Mouse (Mus musculus) limb, embryonic 11.5 days (tissue): ENCODE results near the gene Tm9sf1. TPM values are rescaled to one million over a fixed set of nuclear protein-coding genes. Genes with fewer than 3 reads are reported as not detected.

ENCODE experiments used
- ATAC-seq: fragments of 200-750 bp; cut with Nextera tagmentation; 2 replicates; pipeline ENCODE4 v1.8.0; 2017; ENCODE audit warnings: low read depth; ENCODE audit not compliant: insufficient number of reproducible peaks, low FRiP score, low TSS enrichment
- DNase-seq: peaks from one replicate; pipeline ENCODE4 v3.0.0-alpha.2; 2015; ENCODE audit warnings: low spot score
- H3K27ac ChIP-seq: fragments of 300-500 bp; sonication (generic); replicated peaks from 2 replicates; pipeline ENCODE4 v1.5.1; 2014; ENCODE audit warnings: low read depth, mild to moderate bottlenecking, low read length
- H3K27me3 ChIP-seq: fragments of 300-500 bp; sonication (generic); 2 replicates; pipeline ENCODE4 v1.6.1; 2014; ENCODE audit warnings: mild to moderate bottlenecking, low read length, mixed read lengths; ENCODE audit not compliant: control insufficient read depth, insufficient read depth
- H3K36me3 ChIP-seq: fragments of 300-500 bp; sonication (generic); 2 replicates; pipeline ENCODE4 v1.6.1; 2014; ENCODE audit warnings: mild to moderate bottlenecking, low read length, moderate library complexity, mixed read lengths; ENCODE audit not compliant: control insufficient read depth, insufficient read depth
- H3K4me1 ChIP-seq: fragments of 300-500 bp; sonication (generic); 2 replicates; pipeline ENCODE4 v1.6.1; 2014; ENCODE audit warnings: low read length, mixed read lengths; ENCODE audit not compliant: control insufficient read depth, insufficient read depth
- H3K4me2 ChIP-seq: fragments of 300-500 bp; sonication (generic); 2 replicates; pipeline ENCODE4 v1.6.1; 2014; ENCODE audit warnings: low read depth, mild to moderate bottlenecking, moderate library complexity; ENCODE audit not compliant: severe bottlenecking
- H3K4me3 ChIP-seq: fragments of 300-500 bp; sonication (generic); 2 replicates; pipeline ENCODE4 v1.5.1; 2014; ENCODE audit warnings: low read depth, low read length
- H3K9ac ChIP-seq: fragments of 300-500 bp; sonication (generic); 2 replicates; pipeline ENCODE4 v1.6.1; 2014; ENCODE audit warnings: mild to moderate bottlenecking, low read length
- H3K9me3 ChIP-seq: fragments of 300-500 bp; sonication (generic); 2 replicates; pipeline ENCODE4 v1.6.1; 2016; ENCODE audit warnings: low read length; ENCODE audit not compliant: control insufficient read depth
- WGBS: fragments of 180-500 bp; shearing (Covaris S2); extraction: QIAGEN DNeasy Blood & Tissue Kit; methylation state at CpG from one replicate; pipeline ENCODE4 v1.1.7; 2014; 5-methylcytosine and 5-hydroxymethylcytosine counted together
- polyA plus RNA-seq: library from polyadenylated mRNA; unstranded; fragments of >200 nt; fragmentation: Nextera tagmentation; extraction: Ambion mirVana; gene quantifications from 2 replicates; pipeline ENCODE4 v1.2.1, GENCODE M21; 2014

Gene Tm9sf1
- polyA plus RNA-seq = 83.2 and 83.3 TPM in 2 replicates

DNA sequence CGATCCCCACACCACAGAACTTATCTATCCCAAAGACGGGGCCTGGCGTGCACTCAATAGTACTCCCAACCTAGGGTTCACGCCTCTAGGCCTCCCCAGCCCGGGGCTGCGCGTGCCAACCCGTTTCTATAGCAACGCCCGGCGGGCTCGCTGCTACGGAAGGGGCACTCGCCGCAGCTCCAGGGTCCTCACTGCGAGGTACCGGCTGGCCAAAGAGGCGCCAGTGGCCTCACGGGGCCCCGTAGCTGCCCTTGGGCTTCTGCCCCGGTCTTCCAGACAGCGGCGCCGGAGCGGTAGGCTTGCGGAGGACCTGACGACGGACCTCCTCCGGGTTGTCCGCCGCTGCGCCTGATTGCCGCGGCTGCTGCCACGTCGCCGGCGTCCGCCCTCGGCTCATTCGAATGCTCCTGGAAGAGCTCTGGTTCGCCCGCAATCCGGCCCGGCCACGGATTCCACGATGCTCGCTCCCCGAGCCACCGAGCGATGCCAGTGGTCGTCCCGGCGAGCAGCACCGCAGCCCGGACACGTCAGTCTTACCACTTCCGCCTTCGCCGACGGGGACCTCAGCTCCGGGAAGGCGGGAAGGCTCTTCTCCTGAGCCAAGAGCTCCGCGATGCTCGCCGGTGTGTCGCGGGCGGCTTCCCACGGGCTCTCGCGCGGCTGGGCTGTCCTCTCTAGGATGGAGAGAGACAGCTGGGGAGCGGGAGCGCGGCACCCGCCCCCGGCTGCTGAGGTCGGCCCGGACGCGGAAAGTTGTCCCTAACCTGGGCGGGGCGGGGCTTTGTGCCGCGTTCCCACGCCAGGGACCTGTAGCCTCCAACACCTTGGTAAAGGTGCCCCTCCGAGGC is at the start of gene Tm9sf1:
TSS of gene Tm9sf1 (minus strand) at position 747 of the 848 bp plus-strand sequence.
- Histone ChIP-seq H3K4me1 (peaks cover 10% of the 10 kb centered on the region; the same call in 1 of the 2 replicates), H3K9ac (peak within 1 kb of the TSS; percentile 93), H3K27ac (peak within 1 kb of the TSS; percentile 78), H3K27me3 (no peaks in the 10 kb centered on the region), H3K36me3 (peaks cover 9% of the 10 kb centered on the region; the same call in 1 of the 2 replicates), H3K4me3 (peak within 1 kb of the TSS; percentile 97), H3K9me3 (no peaks in the 10 kb centered on the region), H3K4me2 (peak within 1 kb of the TSS; percentile 62)
- under 1% methylated on average over 89 of the region's 89 CpGs for WGBS
- peak; percentile 86 for DNase-seq
- ATAC-seq = peak; percentile 82

DNA sequence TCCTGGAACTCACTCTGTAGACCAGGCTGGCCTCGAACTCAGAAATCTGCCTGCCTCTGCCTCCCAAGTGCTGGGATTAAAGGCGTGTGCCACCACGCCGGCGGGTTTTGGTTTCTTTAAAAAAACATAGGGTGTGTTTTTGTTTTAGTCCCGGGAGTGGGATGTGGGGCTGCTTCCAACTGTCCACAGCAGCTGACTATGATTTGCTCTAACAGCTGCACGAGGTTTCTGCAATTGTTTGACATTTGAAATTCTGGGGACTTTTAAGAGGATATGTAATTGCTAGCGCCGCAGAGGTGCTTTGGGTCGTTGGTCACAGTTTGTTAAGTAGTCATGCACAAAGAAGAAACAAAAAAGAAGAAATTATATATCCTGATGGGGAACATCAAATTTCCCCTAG is 45.8 kb upstream of the Tm9sf1 start:
- Histone ChIP-seq H3K27ac (no peak overlapping the region), H3K4me1 (no peaks in the 10 kb centered on the region), H3K4me3 (no peak overlapping the region), H3K36me3 (no peaks in the 10 kb centered on the region), H3K27me3 (no peaks in the 10 kb centered on the region), H3K4me2 (no peak overlapping the region), H3K9me3 (no peaks in the 10 kb centered on the region), H3K9ac (no peak overlapping the region)
- WGBS = 78% methylated on average over 10 of the region's 10 CpGs
- DNase-seq (no peak), ATAC-seq (no peak)

DNA sequence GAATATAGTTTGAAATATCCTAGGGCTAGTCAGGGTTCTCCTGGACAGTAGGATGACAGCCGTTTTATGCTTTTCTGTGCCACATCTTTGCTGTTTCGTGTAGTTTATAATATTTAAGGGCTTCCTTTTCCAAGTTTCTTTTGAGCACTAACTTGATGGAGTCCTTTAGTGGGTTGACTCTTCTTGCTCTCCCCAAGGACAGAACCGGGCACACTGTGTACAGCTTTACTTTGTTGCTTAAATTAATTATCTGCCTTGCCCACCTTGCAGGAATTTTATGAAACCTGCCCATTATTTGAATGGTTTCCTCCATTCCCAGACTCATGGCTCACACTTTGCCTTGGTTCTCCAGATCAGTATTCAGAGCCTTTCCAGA is 38.5 kb upstream of the Tm9sf1 start:
- Histone ChIP-seq H3K27ac (no peak overlapping the region), H3K36me3 (peaks cover 12% of the 10 kb centered on the region), H3K9ac (no peak overlapping the region), H3K4me3 (peak overlapping the region; percentile 66), H3K9me3 (no peaks in the 10 kb centered on the region), H3K4me2 (peak overlapping the region; percentile 76), H3K4me1 (no peaks in the 10 kb centered on the region), H3K27me3 (no peaks in the 10 kb centered on the region)
- WGBS = 20% methylated on average over 3 of the region's 3 CpGs
- ATAC-seq (peak; percentile 24), DNase-seq (no peak)

DNA sequence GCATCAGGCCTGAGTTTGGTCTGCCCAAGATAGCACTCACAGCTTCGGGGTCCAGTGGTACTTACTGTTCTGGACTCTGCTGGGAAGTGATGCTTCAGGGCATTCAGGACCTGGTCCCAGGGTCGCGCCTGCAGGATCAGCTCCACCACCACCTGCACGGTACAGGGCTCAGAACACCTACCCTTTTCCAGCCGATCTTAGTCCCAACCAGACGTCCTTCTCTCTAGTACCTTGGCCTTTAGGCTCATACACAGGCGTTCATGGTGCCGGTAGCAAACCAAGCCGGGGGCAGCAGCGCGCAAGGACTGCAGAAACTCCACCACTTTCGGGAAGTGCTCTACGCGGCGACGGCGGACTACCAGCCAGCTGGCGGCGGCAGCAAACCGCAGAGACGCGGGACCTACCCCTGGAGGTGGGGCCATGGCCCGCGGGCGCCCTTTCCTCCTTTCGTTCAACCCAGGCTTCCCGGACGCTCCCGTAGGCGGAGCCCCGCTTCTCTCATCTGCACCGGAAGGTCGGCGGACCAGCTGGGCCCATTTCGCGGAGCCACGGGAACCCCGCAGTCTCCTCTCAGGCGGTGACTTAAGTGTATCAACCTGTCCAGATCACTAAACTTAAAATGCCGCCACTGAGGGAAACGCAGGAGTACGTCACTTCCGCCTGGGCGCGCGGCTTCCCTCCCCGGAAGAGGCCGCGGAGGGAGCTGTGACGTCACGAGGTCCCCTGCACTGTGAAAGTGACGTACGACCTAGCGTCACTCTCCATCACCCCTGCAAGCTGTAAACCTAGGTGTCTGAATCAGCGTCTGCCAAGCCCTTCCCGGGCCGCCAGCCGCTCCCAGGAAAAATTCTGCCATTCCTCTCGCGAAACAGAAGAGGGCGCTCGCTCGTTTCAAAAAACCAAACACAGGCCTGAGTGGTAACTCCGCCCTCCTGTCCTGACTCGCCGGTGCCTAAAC is 37.8 kb upstream of the Tm9sf1 start, which contains the start of gene Tinf2:
TSS of gene Tinf2 (minus strand) at position 661 of the 958 bp plus-strand sequence.
- under 1% methylated on average over 65 of the region's 66 CpGs for whole genome bisulfite sequencing
- peak; percentile 97 for ATAC-seq

DNA sequence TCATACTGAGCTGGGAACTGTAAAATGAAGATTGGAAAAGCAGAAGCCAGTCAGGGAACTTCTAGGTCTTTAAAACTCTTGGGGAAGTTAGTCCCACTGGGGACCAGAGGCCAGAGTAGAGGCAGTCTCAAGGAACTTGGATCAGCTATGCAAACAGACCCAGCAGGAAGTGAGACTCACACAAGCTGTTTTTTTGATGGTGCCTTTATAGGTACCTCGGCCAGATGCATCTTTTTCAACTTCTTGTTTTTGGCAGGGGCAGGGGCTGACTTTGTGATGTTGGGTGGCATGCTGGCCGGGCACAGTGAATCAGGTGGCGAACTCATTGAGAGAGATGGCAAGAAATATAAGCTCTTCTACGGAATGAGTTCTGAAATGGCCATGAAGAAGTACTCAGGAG is 34.0 kb upstream of the Tm9sf1 start:
- Histone ChIP-seq H3K9me3 (no peaks in the 10 kb centered on the region), H3K4me2 (no peak overlapping the region), H3K9ac (no peak overlapping the region), H3K4me1 (no peaks in the 10 kb centered on the region), H3K4me3 (no peak overlapping the region), H3K36me3 (peaks cover 18% of the 10 kb centered on the region), H3K27me3 (no peaks in the 10 kb centered on the region), H3K27ac (no peak overlapping the region)
- ATAC-seq (no peak), DNase-seq (no peak)
- 90% methylated on average over 4 of the region's 4 CpGs for WGBS

More for the DNA sequence above, 37.8 kb upstream of the Tm9sf1 start, which contains the start of gene Tinf2:
- Histone ChIP-seq H3K4me1 (no peaks in the 10 kb centered on the region), H3K27ac (peak within 1 kb of the TSS; percentile 44), H3K27me3 (no peaks in the 10 kb centered on the region), H3K4me2 (peak within 1 kb of the TSS; percentile 76), H3K9ac (peak within 1 kb of the TSS; percentile 64), H3K4me3 (peak within 1 kb of the TSS; percentile 66), H3K9me3 (no peaks in the 10 kb centered on the region), H3K36me3 (peaks cover 14% of the 10 kb centered on the region)
- DNase-seq = peak; percentile 99

DNA sequence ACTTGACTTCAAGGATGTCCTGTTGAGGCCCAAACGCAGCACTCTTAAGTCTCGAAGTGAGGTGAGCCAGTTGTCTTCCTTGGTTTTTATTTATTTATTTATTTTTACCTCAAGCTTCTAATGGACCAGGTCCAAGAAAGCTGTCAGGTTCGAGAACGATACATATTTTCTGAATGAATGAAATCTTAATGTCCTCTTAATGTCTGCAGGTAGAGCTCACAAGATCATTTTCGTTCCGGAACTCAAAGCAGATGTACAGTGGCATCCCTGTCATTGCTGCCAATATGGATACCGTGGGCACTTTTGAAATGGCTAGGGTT is 29.1 kb upstream of the Tm9sf1 start:
- 78% methylated on average over 7 of the region's 7 CpGs for WGBS
- H3K4me2 ChIP-seq = peak overlapping the region; percentile 86
- no peaks in the 10 kb centered on the region for H3K4me1 ChIP-seq
- H3K9ac ChIP-seq = no peak overlapping the region; the same call in 1 of the 2 replicates
- H3K4me3 ChIP-seq = peak overlapping the region; percentile 83
- ATAC-seq (no peak), DNase-seq (no peak)
- peaks cover 6% of the 10 kb centered on the region; the same call in 1 of the 2 replicates for H3K36me3 ChIP-seq
- no peaks in the 10 kb centered on the region for H3K27me3 ChIP-seq
- H3K9me3 ChIP-seq = no peaks in the 10 kb centered on the region
- no peak overlapping the region for H3K27ac ChIP-seq

DNA sequence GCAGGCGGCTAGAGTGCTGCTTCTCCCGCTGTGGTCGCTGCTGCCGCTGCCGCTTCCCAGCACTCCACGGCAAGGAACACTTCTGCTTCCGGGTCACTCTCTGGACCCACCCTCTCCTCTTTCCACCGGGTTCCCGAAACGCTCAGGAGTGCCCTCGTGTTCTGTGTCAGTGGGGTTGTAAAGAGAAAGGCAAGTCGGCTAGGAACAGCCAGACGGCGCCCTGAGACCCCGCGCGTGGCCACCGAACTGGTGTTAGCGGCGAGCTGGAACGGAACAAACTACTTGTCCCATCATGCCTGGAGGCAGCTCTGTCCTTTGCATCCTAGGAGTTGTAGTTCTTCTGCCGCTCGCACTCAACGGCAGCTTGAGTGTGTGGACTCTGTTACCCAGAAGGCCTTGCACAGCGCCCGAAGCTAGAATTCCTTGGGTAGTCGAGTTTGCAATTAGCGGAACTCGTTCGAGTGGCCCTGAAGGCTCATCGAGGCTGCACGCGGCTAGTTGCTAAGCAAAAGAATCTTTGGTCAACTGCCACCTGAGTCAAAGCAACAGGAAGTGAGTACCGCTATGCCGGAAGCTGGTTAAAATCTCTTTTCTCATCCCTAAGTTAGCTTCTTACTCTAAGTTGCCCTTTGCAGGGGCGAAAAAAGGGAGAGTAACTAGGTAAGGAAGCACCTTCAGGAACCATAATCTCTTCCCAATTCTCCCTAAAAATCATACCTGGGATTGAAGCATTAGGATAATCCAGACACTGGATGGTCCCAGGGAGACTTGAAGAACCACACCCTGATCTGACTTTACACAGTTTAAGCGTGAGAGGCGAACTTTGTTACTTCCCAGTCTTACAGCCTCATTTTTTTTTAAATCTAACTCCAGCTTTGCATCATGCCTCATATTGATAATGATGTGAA is 28.5 kb upstream of the Tm9sf1 start, which contains the start of the genes Gmpr2 and Nedd8:
TSS of gene Gmpr2 (plus strand) at position 109 of the 908 bp plus-strand sequence.
TSS of gene Nedd8 (minus strand) at position 292 of the 908 bp plus-strand sequence.
- H3K27ac ChIP-seq = peak within 1 kb of the TSS; percentile 60; the same call in 1 of the 2 replicates
- H3K4me2 ChIP-seq = peak within 1 kb of the TSS; percentile 86
- ATAC-seq (peak; percentile 96), DNase-seq (peak; percentile 89)
- peaks cover 6% of the 10 kb centered on the region; the same call in 1 of the 2 replicates for H3K36me3 ChIP-seq
- no peaks in the 10 kb centered on the region for H3K27me3 ChIP-seq
- no peaks in the 10 kb centered on the region for H3K4me1 ChIP-seq
- H3K9ac ChIP-seq = peak within 1 kb of the TSS; percentile 72
- H3K4me3 ChIP-seq = peak within 1 kb of the TSS; percentile 83
- WGBS = 1% methylated on average over 38 of the region's 38 CpGs
- no peaks in the 10 kb centered on the region for H3K9me3 ChIP-seq
